Mouse (Mus musculus): ENCODE measurements around the gene Zbtb12. TPM values are rescaled to one million over a fixed set of nuclear protein-coding genes. Genes with fewer than 3 reads are reported as not detected.

Zbtb12 gene
- polyA plus RNA-seq, 1 experiment from 2014 or later = 0.33 TPM

DNA sequence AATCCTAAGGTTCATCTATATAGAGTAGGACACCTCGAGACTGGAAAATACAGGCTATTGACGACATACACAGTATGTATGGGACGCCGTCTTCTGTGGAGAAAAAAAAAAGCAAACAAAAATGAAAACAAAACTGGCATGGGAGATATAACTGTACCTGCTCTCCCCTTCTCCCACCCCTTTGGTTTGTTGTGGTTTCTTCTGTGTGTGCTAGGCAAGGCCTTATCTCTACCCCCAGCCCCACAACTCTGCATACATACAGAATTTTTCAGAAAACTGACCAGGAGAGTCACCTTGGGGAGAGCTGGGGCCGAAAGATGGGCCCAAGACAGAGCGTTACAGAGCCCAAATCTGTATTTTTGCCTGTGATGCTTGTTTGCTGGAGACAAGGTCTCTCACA lies 5.4 kb downstream of the Zbtb12 start:
- peaks cover 5% of the 10 kb centered on the region for H3K4me1 ChIP-seq (ENCODE audit: insufficient read depth)
- H3K9me3 ChIP-seq (ENCODE audit: low read length) = no peaks in the 10 kb centered on the region
- H3K4me2 ChIP-seq (ENCODE audit: low read depth, low read length) = no peak overlapping the region
- H3K9ac ChIP-seq (replicated peaks) = no peak overlapping the region
- ATAC-seq (no peak), DNase-seq (no peak)
- H3K4me3 ChIP-seq (ENCODE audit: low read depth, low read length) = no peak overlapping the region
- H3K27ac ChIP-seq (ENCODE audit: low read depth) = no peak overlapping the region
- H3K36me3 ChIP-seq (replicated peaks; ENCODE audit: insufficient read depth, low read length) = no peaks in the 10 kb centered on the region
- no peak for TF ChIP-seq EP300 (IDR thresholded peaks at IDR 0.05; ENCODE audit: low read depth)
- no peak for TF ChIP-seq CTCF (IDR thresholded peaks at IDR 0.05; ENCODE audit: low read depth)
- whole genome bisulfite sequencing (ENCODE audit: insufficient replicate concordance) = 63% methylated on average over 6 of the region's 6 CpGs
- no peaks in the 10 kb centered on the region for H3K27me3 ChIP-seq (ENCODE audit: insufficient read depth, low read length)

- Histone ChIP-seq H3K9me3 (ENCODE audit: low read length) (no peaks in the 10 kb centered on the region), H3K4me3 (ENCODE audit: low read depth, low read length) (no peak overlapping the region), H3K9ac (replicated peaks) (no peak overlapping the region), H3K27ac (ENCODE audit: low read depth) (no peak overlapping the region), H3K4me2 (ENCODE audit: low read depth, low read length) (no peak overlapping the region), H3K36me3 (replicated peaks; ENCODE audit: insufficient read depth, low read length) (no peaks in the 10 kb centered on the region), H3K27me3 (ENCODE audit: insufficient read depth, low read length) (no peaks in the 10 kb centered on the region), H3K4me1 (ENCODE audit: insufficient read depth) (peaks cover 5% of the 10 kb centered on the region; the same call in 1 of the 2 replicates)
- WGBS (ENCODE audit: insufficient replicate concordance) = 84% methylated on average over 3 of the region's 3 CpGs
- TF ChIP-seq CTCF (IDR thresholded peaks at IDR 0.05; ENCODE audit: low read depth) (no peak), EP300 (IDR thresholded peaks at IDR 0.05; ENCODE audit: low read depth) (no peak)
- DNase-seq (no peak), ATAC-seq (no peak)
Observed at GRCm38 (mm10) chr17:34885615-34886014, 6.3 kb downstream of the Zbtb12 start.

DNA sequence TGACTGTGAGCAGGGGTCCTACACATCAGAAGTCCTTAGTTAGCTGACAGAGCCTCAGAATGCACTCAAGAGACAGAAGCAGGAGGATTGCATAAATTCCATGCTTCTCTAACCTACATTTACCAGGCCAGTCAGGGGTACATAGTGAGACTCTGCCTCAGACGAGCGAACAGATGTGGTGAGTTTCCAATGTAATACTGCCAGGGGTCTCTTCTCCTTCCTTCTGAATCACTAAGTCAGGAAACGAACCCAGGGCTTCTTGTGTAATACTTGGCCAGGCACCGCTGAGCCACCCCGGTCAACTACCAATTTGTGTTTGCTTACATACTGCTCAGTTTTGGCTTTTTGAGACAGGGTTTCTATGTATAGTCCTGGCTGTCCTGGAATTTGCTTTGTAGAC lies 8.7 kb downstream of the Zbtb12 start:
- no peaks in the 10 kb centered on the region; the same call in 1 of the 2 replicates for H3K9me3 ChIP-seq (ENCODE audit: low read length)
- H3K4me1 ChIP-seq (ENCODE audit: insufficient read depth) = peaks cover 2% of the 10 kb centered on the region; the same call in 1 of the 2 replicates
- no peaks in the 10 kb centered on the region for H3K27me3 ChIP-seq (ENCODE audit: insufficient read depth, low read length)
- no peak for ATAC-seq
- no peak overlapping the region for H3K9ac ChIP-seq (replicated peaks)
- WGBS (ENCODE audit: insufficient replicate concordance) = 67% methylated on average over 5 of the region's 5 CpGs
- peak; percentile 10 for DNase-seq
- no peaks in the 10 kb centered on the region for H3K36me3 ChIP-seq (replicated peaks; ENCODE audit: insufficient read depth, low read length)
- no peak overlapping the region for H3K27ac ChIP-seq (ENCODE audit: low read depth)
- no peak overlapping the region for H3K4me2 ChIP-seq (ENCODE audit: low read depth, low read length)
- H3K4me3 ChIP-seq (ENCODE audit: low read depth, low read length) = no peak overlapping the region
- no peak for TF ChIP-seq CTCF (IDR thresholded peaks at IDR 0.05; ENCODE audit: low read depth)
- no peak for TF ChIP-seq EP300 (IDR thresholded peaks at IDR 0.05; ENCODE audit: low read depth)

- Histone ChIP-seq H3K9me3 (ENCODE audit: low read length) (no peaks in the 10 kb centered on the region; the same call in 1 of the 2 replicates), H3K4me1 (ENCODE audit: insufficient read depth) (peaks cover 12% of the 10 kb centered on the region; the same call in 1 of the 2 replicates), H3K9ac (replicated peaks) (no peak overlapping the region), H3K27me3 (ENCODE audit: insufficient read depth, low read length) (no peaks in the 10 kb centered on the region), H3K4me3 (ENCODE audit: low read depth, low read length) (no peak overlapping the region), H3K27ac (ENCODE audit: low read depth) (no peak overlapping the region), H3K36me3 (replicated peaks; ENCODE audit: insufficient read depth, low read length) (no peaks in the 10 kb centered on the region), H3K4me2 (ENCODE audit: low read depth, low read length) (no peak overlapping the region)
- TF ChIP-seq CTCF (IDR thresholded peaks at IDR 0.05; ENCODE audit: low read depth) (no peak), EP300 (IDR thresholded peaks at IDR 0.05; ENCODE audit: low read depth) (no peak)
- peak; percentile 9 for DNase-seq
- WGBS (ENCODE audit: insufficient replicate concordance) = 82% methylated on average over 12 of the region's 12 CpGs
- ATAC-seq = no peak
Observed at GRCm38 (mm10) chr17:34890074-34890743, 10.9 kb downstream of the Zbtb12 start.

GRCm38 (mm10) chr17:34891377-34891776 lies 12.1 kb downstream of the Zbtb12 start:
- ATAC-seq (no peak), DNase-seq (no peak)
- no peak overlapping the region for H3K27ac ChIP-seq (ENCODE audit: low read depth)
- no peak overlapping the region for H3K9ac ChIP-seq (replicated peaks)
- no peaks in the 10 kb centered on the region; the same call in 1 of the 2 replicates for H3K9me3 ChIP-seq (ENCODE audit: low read length)
- 88% methylated on average over 2 of the region's 2 CpGs for WGBS (ENCODE audit: insufficient replicate concordance)
- H3K4me2 ChIP-seq (ENCODE audit: low read depth, low read length) = no peak overlapping the region
- H3K36me3 ChIP-seq (replicated peaks; ENCODE audit: insufficient read depth, low read length) = no peaks in the 10 kb centered on the region
- H3K27me3 ChIP-seq (ENCODE audit: insufficient read depth, low read length) = no peaks in the 10 kb centered on the region
- peak; percentile 48 for TF ChIP-seq CTCF (IDR thresholded peaks at IDR 0.05; ENCODE audit: low read depth)
- no peak for TF ChIP-seq EP300 (IDR thresholded peaks at IDR 0.05; ENCODE audit: low read depth)
- no peak overlapping the region for H3K4me3 ChIP-seq (ENCODE audit: low read depth, low read length)
- H3K4me1 ChIP-seq (ENCODE audit: insufficient read depth) = peaks cover 14% of the 10 kb centered on the region

DNA sequence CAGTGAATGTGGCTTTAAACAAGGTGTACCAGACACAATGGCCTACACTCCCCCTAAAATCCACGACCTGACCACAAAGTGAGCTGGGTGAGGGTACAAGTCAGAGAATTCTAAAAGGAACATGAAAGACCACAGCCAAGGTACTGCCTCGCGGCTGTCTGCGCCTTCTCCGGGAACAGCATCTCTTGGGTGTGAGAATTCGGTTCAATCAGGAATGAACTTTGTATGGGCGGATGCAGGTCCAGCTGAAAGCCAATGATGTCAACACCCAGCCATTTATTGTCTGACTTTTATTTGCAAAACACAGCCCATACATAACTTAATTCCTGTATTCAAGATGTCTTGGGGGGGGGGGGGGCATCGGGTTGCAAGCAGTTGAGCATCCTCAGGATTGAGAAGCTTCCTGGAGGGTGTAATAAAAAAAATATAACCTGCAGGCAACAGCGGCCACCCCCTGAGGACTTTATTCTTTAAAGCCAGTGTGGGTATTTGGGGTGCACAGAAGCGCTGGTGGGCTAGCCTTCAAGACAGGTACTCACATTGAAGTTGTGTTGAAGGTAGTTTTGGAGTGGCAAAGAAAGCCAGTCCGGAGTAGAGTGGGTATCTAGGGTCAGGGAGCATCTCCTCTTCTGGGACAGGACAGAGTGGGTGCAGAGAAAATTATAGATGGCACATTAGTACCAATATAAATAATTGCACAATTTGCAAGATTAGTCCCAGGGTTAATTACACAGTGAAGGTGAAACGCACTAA lies 14.0 kb downstream of the Zbtb12 start:
- Histone ChIP-seq H3K4me1 (ENCODE audit: insufficient read depth) (peaks cover 25% of the 10 kb centered on the region), H3K4me2 (ENCODE audit: low read depth, low read length) (peak overlapping the region; percentile 98), H3K27ac (ENCODE audit: low read depth) (peak overlapping the region; percentile 77; the same call in 1 of the 2 replicates)

More for the DNA sequence above, 14.0 kb downstream of the Zbtb12 start:
- no peaks in the 10 kb centered on the region for H3K27me3 ChIP-seq (ENCODE audit: insufficient read depth, low read length)
- no peaks in the 10 kb centered on the region for H3K36me3 ChIP-seq (replicated peaks; ENCODE audit: insufficient read depth, low read length)
- no peak for ATAC-seq
- H3K9ac ChIP-seq (replicated peaks) = no peak overlapping the region
- DNase-seq = no peak
- 76% methylated on average over 12 of the region's 12 CpGs for WGBS (ENCODE audit: insufficient replicate concordance)
- no peak for TF ChIP-seq EP300 (IDR thresholded peaks at IDR 0.05; ENCODE audit: low read depth)
- no peak for TF ChIP-seq CTCF (IDR thresholded peaks at IDR 0.05; ENCODE audit: low read depth)
- peak overlapping the region; percentile 72; the same call in 1 of the 2 replicates for H3K4me3 ChIP-seq (ENCODE audit: low read depth, low read length)
- no peaks in the 10 kb centered on the region; the same call in 1 of the 2 replicates for H3K9me3 ChIP-seq (ENCODE audit: low read length)

All from liver, postnatal 0 days (tissue).